Mouse (Mus musculus): Measurements from ENCODE around the gene Xrn2.

Xrn2 gene

DNA sequence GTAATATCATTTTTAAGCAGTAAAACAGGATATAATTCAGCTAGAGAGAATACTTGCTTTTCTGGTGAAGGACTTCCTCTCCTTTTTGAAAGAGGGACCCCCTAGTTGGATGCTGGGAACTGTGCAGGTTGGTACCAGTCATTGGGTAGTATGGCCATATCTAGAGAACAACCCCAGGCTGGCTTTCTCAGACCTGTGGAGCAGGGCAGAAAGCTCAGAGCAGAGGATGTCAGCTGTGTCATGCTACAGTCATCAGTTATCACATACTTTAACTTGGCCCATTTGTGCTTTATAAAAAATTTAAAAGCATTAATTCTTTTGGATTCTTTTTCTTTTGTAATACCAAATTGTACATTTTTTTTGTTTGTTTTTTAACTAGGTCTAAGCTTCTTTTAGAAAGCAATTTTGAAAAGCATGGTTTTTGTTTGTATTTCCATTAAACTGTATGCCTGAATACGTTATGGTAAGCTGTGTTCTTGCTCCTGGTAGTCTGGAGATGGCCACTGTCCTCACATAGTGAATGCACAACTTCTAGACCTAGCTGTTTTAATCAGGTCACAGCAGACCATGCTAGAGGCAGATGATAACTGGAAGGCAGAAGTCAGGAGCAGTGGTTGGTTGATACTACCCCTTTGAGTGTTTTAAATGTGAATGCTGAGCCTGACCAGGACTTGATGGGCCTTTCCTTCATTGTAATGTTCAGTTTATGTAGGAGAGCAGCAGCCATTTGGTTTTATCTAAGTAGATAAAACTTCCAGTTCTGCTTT is 54.9 kb downstream of the Xrn2 start:
- no peak for DNase-seq

DNA sequence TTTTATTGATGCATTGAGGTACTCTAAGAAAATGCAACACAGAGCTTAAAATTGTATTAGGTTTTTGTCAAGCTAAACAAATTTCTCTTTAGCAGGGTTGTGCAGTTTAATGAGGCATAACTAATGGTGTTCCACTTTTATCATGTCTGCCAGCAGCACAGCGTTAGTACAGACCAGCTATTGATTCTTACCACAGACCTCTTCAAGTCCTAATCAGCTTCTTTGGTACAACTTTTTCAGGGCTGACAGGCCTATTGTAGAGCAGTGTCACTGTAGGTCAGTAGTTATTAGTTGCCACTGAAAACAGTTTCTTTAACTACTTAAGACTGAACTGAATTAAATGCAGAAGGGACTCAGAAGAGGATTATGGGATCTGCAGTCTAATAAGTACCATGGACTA is 56.3 kb downstream of the Xrn2 start:
- no peak for DNase-seq

DNA sequence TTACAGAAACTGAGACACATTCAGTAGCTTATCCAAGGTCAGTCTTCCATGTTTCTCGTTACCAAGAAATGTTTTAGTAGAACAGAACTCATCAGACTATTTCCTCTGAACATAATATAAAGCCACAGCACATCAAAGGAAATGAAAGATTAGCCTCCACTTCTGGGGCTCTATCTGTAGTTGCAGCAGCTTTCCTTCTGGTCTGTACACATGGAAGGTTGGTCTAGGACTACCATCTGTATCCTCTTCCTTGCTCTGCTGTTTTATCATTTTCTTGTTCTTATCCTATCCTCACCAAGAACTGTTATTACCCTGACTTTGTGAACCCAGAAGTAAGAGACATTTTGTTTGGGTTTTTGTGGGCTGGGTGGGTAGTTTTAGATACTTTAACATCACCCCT is 57.5 kb downstream of the Xrn2 start:
- no peak for DNase-seq

DNA sequence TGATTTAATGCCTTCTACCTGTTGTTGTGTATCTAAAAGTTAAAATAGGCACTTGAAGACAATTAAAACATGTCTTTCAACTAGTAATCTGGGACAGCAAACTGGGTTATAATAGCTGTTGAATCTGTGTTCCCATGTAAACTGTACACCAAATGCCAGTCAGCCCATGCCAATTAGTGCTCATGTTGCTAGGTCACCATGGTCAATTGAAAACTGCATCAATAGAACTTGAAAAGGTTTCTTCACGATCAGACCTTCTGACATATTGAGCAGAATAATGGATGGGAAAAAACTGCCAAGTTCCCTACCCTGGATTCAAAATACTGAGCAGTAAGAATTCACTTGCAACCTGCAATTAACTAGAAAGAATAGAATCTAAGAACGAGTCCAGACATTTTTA is 61.2 kb downstream of the Xrn2 start:
- no peak for DNase-seq

DNA sequence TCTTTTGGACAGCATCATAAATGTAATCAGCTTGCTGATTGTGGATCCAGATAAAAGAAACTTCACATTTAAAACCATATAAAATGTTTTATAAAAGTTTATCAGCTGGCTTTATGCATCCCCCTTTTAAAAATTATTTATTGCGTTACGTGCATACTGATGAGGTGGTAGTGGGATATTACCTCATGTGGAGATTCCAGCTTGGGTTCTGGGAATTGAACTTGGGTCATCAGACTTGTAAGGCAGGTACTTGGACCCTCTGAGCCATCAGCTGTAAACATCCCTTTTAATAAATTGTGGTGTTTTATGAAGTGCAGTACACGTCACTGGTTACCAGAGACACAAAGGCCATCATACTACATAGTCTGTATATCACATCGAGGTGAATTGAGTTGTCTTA is 61.6 kb downstream of the Xrn2 start:
- no peak for DNase-seq

DNA sequence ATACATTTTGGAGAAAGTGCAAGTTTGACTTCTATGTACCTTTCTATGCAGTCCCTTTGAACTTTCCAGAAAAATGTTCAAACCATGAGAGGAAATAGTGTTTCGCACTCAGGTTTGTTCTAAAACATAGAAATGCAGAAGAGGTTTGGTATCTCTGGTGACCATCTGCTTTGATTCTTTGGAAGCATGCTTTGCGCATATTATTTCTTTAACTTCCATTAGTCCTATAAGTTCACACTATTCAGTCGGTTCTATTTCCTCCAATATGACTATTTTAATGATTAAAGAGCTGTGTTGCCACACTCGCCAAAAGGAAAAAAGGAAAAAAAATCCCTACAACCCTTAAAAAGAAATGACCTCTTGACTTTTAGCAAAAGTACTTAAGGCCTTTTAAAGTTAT is 69.6 kb downstream of the Xrn2 start:
- DNase-seq = no peak

DNA sequence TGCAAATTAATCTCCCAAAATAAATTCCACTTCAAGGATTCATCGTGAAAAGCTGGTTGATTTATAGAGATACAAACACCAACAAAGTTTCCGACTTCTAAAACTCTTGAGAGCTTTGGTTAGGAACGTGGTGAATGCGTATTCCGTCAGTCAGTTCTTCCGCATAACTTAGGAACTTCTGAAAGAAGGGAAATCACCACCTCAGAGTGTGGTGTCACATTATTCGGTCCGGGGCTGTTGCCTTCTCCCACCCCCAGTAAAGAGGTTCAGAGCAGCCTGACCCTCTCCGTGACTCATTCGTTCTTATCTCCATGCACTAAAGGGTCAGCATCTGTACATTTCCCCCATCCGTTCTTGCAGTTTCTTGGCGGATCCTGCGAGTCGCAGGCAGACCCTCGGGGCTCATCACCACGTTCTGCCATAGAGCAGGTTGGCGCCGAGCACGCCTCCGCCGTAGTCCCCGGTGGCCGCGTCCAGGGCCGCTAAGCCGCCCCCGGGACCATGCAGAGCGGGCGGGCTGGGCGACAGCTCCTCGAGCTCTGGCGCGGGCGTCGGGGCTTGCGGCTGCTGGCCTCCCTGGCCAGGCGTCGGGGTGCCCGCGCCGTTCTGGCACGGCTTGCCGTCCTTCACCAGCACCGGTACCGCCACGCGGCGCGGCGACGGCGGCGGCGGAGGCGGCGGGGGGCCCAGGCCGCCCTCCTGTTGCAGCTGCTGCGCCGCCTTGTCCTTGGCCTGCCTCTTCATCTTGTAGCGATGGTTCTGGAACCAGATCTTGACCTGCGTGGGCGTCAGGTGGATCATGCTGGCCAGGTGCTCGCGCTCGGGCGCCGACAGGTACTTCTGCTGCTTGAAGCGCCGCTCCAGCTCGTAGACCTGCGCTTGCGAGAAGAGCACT is 70.9 kb downstream of the Xrn2 start:
- DNase-seq = peak; percentile 8 to 34

DNA sequence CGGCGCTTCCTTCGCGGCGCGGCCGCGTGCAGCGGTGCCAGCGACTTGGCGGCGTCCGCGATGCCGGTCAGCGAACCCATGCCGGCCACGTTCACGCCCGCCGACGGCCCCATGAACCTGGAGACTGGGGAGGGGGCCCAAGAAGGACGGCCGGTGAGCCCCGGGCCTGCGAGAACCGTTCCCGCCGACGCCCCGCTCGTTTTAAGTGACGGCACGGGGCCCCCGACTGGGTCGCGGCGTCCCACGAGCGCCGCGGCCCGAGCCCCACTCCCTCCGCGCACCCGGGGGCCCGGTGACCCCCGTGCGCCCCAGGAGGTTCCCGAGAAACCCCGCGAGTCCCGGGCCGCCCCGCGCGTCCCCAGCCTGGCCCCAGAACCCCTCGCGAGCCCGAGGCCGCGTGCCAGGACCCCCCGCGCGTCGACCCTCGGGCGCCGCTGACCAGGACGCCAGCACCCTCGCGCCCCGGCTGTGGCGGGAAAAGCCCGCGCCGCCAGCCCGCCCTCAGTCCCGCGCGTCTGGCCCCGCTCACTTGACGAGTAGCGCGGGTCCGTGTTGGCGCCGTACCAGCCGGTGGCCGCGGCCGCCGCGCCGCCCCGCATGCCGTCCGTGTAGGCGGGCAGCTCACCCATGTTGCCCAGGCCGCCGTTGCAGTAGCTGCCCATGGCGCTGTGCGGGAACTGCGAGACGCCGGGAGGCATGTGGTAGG is 71.7 kb downstream of the Xrn2 start:
- peak in 1 of 2 experiments; percentile 38 for DNase-seq

DNA sequence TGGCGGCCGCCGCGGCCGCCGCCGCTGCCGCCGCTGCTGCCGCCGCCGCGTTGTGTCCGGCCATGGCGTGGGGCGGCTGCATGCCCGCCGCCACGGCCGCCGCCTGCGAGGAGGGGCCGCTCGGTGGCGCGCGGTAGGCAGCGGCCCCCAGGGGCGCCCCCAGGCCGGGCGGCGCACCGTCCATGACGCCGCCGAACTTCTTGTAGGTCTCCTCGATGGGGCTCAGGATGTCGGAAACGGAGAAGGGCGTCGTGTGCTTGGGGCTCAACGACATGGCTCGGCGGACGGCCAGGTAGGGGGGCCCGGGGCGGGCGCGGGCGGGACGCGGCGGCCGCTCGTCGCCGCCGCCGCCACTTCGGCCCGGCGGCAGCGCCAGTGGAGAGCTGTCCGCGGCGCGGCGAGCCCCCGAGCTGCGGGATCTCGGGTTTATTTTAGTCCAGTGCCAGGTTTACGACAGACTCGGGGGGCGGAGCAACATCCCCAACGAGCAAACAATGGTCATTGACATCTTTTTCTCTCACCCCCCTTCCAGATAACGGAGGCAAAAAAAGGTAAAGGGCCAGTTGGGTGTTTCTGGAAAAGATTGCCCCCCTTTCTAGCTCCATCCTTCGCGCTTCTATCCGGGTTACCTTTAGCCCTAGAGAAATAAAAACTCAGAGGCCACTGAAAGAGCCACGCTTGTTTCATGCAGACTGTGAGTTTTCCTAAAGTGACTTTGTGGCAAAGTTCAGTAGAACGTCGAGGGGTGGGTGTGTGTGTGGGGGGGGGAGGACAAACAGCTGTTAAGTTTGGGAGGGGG is 72.5 kb downstream of the Xrn2 start, which contains the start of gene Nkx2-4:
TSS of gene Nkx2-4 (minus strand) at position 374 of the 799 bp plus-strand sequence.
- peak in 1 of 2 experiments; percentile 30 for DNase-seq

DNA sequence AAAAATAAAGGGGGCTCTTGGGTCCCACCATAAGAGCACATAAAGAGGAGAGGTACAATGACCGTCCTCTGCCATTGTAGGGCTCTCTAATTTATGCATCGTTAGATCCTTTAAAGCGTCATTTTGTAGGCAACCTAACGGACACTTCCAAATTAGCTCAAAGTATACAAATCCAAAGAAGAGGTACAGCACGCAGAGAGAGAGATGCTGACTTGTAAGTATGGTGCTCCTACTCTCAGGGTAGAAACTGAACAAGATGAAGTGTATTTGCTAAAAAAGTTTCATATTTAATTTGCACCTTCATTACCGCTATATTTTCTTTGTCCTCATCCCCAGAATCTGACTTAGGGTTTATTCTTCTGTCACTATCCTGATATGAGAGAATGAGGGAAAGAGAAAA is 73.1 kb downstream of the Xrn2 start:
- no peak for DNase-seq

DNA sequence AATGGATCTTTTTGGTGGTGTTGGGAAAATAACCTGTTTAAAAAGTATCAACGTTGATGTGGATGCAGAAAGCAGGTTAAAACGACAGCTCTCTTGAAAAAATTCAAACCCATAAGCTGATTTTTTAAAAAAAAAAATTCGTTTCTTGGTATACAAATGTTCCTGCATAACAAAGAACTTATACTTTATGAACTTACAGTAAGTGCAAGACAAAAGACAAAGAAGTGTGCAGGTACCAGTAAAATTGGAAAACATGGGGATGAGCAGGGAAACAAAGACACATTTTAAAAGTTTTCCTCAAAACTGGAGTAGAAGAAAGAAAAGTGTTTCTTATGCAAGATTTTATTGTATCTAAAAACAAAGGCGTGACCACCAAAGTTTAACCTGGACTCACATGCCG is 73.6 kb downstream of the Xrn2 start:
- no peak for DNase-seq

DNA sequence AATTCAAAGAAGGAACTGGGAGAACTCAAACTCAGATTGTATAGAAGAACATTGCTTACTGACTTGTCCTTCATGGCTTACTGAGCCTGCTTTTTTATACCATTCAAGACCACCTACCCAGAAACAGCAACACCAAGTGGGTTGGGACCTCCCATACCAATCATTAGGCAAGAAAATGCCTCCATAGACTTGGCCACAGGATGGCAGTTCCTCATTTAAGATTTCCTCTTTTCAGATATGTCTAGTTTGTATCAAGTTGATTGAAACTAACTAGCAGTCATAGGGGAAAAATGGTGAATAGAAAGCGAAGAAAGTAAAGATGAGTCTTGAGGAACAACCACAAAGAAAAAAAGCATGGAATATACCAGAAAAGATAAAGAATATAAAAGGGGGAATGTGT is 106.9 kb downstream of the Xrn2 start:
- DNase-seq = no peak

DNA sequence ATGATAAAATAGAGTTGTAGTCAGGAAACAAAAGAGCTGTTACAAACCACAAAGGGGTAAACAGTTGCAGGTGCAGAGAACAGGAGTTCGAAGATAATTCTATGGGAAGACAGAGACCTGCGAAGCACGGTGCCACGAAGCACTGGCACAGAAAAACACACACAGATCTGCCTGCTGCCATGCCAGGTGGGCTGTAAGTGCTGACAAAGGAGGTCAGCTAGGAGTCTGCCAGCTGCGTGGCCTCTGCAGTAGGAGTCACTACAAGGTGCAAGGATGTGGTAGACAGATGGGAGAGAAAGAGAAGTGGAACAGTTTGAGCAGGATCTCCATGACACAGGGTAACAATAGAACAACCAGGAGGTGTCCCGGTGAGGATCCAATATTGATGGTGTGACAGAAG is 114.6 kb downstream of the Xrn2 start:
- DNase-seq = peak in 1 of 2 experiments; percentile 31
